12 mouse cellular contexts compared by ENCODE assay signal in genomic region chr7:72518421-72518972, GRCm38 (mm10).
"Had no signal": no experiment of that assay in that cellular context is flagged by ENCODE, and none has a peak within 500 bp of the region (broad histone marks: within the 10 kb centered on the region; RNA-seq: fewer than 3 reads in every experiment).

No protein-coding gene starts in this region.

- H3K9ac ChIP-seq: intestine, embryonic 15.5 days; limb, embryonic 13.5 days; liver, embryonic 15.5 days; midbrain, embryonic 13.5 days; neural tube, embryonic 15.5 days had no signal

- H3K9me3 ChIP-seq: intestine, embryonic 15.5 days; limb, embryonic 13.5 days; liver, embryonic 15.5 days; midbrain, embryonic 13.5 days; neural tube, embryonic 15.5 days had no signal

- H3K27ac ChIP-seq: intestine, embryonic 15.5 days; layer of hippocampus, adult 2 months; limb, embryonic 13.5 days; liver, embryonic 15.5 days; midbrain, embryonic 13.5 days; neural tube, embryonic 15.5 days had no signal

- H3K36me3 ChIP-seq: intestine, embryonic 15.5 days; limb, embryonic 13.5 days; liver, embryonic 15.5 days; midbrain, embryonic 13.5 days; neural tube, embryonic 15.5 days had no signal

- H3K4me2 ChIP-seq: intestine, embryonic 15.5 days; limb, embryonic 13.5 days; liver, embryonic 11.5 days; liver, embryonic 15.5 days; midbrain, embryonic 13.5 days; neural tube, embryonic 15.5 days had no signal

- H3K4me3 ChIP-seq: intestine, embryonic 15.5 days; layer of hippocampus, adult 2 months; limb, embryonic 13.5 days; liver, embryonic 15.5 days; midbrain, embryonic 13.5 days; neural tube, embryonic 15.5 days had no signal

- DNase-seq: kidney, adult 18-20 months; kidney, postnatal 10 days; kidney, postnatal 4 days; left cerebral cortex, postnatal 4 days; thymus, postnatal 36 days had no signal

- H3K27me3 ChIP-seq: intestine, embryonic 15.5 days; limb, embryonic 13.5 days; liver, embryonic 15.5 days; midbrain, embryonic 13.5 days; neural tube, embryonic 15.5 days had no signal

- ATAC-seq: intestine, embryonic 15.5 days; midbrain, embryonic 13.5 days had no signal

- H3K4me1 ChIP-seq: intestine, embryonic 15.5 days; liver, embryonic 15.5 days; midbrain, embryonic 13.5 days; neural tube, embryonic 15.5 days had no signal
